Mouse (Mus musculus): ENCODE data around the gene Cenpf. TPM values are rescaled to one million over a fixed set of nuclear protein-coding genes. Genes with fewer than 3 reads are reported as not detected.
A peak's percentile ranks its signal among the peaks of the same experiment; 100 is the strongest.

The Cenpf gene
- total RNA-seq, 1 experiment from 2014 or later: 66.3 TPM

DNA sequence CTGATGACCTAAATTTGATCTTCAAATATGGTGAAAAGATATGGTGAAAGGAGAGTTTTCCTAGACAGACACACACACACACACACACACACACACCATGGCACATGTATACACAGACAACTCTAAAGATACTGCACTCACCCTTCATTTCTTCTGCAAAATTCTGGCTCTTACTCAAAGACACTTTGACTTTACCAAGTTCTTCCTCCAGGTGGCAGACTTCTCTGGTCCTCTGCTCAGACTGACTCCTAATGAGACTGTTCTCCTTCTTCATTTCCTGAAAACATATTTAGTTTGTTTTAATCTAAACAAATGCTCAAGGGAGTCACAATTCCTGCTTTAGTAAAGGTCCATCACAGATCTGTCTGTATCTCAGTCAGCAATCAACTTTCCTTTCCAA is 26.0 kb downstream of the Cenpf start:
- ATAC-seq (replicated peaks in 1 of 2; ENCODE audit: insufficient read depth in 1 of 2, low FRiP score in 2 of 2, low TSS enrichment in 1 of 2, low read depth in 1 of 2, poor library complexity in 2 of 2, severe bottlenecking in 2 of 2): peak; percentile 49 to 69; a peak in 2 of 4 replicates

DNA sequence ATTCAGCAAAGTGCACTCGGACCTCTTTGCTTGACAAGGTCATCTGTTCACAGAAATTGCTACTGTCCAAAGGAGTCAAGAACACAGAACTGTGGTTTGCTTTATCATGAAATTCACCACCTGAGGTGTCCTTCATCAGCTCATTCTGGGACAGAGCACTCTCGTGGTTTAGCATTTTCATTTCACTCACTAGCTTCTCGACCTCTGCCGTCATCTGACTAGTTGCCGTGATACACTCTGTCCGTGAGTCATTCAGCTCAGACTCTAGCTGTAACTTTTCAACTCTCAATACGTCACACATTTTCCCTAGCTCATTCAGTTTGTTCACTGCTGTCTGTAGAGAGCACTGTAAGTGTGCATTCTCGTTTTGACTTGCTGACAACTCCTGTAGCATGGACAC is 30.5 kb downstream of the Cenpf start:
- ATAC-seq (replicated peaks in 1 of 2; ENCODE audit: insufficient read depth in 1 of 2, low FRiP score in 2 of 2, low TSS enrichment in 1 of 2, low read depth in 1 of 2, poor library complexity in 2 of 2, severe bottlenecking in 2 of 2): no peak

DNA sequence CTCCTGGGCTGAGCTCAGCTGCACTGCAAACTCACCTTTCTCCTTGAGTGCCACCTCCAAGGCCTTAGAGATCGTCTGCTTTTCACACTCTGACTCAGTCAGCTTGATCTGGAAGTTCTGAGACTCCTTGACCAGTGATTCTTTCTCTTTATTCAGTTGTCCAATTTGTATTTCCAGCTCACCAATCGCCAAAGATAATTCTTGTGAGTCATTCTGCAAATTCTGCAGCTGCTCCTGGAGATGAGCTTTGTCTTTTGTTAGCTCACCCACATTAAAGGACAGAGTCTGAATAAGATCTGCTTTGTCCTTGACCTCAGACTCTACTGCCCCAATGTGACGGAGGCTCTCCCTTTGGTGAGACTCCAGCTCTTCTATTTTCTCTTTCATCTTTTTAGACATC is 34.1 kb downstream of the Cenpf start:
- no peak for ATAC-seq (replicated peaks in 1 of 2; ENCODE audit: insufficient read depth in 1 of 2, low FRiP score in 2 of 2, low TSS enrichment in 1 of 2, low read depth in 1 of 2, poor library complexity in 2 of 2, severe bottlenecking in 2 of 2)

DNA sequence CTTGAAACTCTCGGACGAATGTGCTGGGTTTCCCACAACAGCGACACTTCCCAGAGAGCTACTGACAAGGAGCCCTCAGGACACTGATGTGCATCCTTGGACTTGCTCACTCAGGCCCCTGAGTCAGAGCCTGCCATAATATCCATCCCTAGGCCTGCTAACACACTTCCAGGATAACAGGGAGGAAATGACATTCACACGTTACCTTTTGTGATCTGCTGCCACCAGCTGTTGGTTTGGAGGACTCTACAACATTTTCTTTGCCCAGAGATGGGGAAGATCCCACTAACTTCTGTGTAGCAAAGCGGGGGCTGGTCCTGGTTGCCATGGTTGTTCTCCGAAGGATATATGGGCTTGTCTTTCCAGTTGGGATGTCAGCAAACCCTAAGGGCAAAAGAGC is 41.3 kb downstream of the Cenpf start:
- ATAC-seq (replicated peaks in 1 of 2; ENCODE audit: insufficient read depth in 1 of 2, low FRiP score in 2 of 2, low TSS enrichment in 1 of 2, low read depth in 1 of 2, poor library complexity in 2 of 2, severe bottlenecking in 2 of 2): no peak

DNA sequence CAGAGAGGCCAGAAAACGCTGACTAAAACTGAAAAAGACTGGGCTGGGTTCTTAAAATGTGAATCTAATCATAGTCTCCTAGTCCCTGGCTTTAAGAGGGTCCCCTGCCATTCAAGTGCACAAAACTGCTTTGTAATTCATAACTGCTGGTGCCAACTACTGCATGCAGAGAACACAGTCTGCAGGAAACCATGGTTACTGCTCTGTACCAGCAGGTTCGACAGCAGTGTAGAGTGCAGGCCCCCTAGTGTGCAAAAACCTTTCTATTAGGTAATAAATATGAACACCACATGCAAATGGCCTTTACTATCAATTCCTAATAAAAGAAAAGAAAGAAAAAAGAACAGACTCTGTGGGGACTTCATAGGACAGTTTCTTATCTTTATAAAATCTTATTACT is 42.5 kb downstream of the Cenpf start:
- ATAC-seq (replicated peaks in 1 of 2; ENCODE audit: insufficient read depth in 1 of 2, low FRiP score in 2 of 2, low TSS enrichment in 1 of 2, low read depth in 1 of 2, poor library complexity in 2 of 2, severe bottlenecking in 2 of 2): no peak

DNA sequence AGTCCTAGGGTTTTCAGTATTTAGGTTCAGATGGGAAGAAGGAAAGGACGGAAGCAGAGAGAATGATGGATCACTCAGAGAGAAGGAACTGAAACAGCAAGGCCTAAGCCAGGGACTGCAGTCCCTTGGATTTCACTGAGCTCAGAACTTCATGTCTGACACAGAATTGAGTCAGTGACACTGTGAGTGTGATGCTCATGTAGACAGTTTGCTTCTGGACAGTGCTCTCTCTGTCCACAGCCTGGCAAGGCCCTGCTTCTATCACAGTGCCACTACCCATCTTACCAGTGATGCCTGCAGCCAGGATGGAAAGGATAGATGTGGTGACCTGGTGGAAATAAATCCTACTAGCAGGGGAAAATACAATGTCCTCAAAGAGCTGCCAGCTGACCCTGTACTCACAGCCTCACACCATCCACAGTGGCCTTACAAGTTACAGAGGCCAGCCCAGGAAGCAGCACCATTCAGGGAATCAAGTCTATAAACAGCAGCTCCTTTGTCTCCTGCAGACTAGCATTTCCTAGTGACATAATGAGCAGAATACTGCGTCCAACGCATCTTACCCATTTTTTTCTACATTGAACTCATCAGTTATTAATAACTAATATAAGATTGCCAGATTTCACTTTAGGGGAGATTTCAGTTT is 43.1 kb downstream of the Cenpf start:
- no peak for ATAC-seq (replicated peaks in 1 of 2; ENCODE audit: insufficient read depth in 1 of 2, low FRiP score in 2 of 2, low TSS enrichment in 1 of 2, low read depth in 1 of 2, poor library complexity in 2 of 2, severe bottlenecking in 2 of 2)

DNA sequence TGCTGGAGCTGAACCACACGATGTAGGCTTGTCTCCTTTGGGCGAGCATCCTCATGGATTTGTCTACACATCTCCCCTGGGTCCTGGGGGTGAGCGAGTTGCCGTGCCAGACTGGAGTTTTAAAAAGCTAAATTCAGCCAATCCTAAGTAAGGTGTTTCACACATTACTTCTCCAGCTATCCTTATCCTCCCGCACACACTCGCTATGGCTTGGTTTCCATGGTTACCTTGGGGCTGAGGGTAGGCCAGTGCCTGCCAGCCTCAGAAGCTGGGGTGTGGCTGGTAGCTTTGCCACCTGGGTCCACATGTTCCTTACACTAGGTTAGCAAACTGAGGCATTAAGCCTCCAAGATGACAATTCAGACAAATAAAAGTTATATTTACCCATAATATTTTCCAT is 48.3 kb downstream of the Cenpf start:
- no peak for ATAC-seq (replicated peaks in 1 of 2; ENCODE audit: insufficient read depth in 1 of 2, low FRiP score in 2 of 2, low TSS enrichment in 1 of 2, low read depth in 1 of 2, poor library complexity in 2 of 2, severe bottlenecking in 2 of 2)

DNA sequence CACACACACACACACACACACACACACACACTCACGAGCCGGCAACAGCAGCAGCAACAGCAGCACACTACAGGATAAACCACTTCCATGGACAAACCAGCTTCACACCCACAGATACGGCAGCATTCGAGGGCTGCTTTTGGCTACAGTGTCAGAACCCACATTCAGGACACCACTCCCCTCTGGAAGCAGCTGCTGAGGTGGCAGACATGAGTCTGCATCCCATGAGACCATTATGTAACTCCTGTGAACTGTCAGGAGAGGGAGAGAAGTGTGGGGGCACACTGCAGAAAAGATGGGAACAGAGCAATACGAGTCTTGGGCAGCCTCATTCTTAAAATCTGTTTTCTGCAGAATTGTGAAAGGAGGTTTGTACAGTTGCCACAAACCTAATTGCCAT is 54.1 kb downstream of the Cenpf start:
- no peak for ATAC-seq (replicated peaks in 1 of 2; ENCODE audit: insufficient read depth in 1 of 2, low FRiP score in 2 of 2, low TSS enrichment in 1 of 2, low read depth in 1 of 2, poor library complexity in 2 of 2, severe bottlenecking in 2 of 2)

DNA sequence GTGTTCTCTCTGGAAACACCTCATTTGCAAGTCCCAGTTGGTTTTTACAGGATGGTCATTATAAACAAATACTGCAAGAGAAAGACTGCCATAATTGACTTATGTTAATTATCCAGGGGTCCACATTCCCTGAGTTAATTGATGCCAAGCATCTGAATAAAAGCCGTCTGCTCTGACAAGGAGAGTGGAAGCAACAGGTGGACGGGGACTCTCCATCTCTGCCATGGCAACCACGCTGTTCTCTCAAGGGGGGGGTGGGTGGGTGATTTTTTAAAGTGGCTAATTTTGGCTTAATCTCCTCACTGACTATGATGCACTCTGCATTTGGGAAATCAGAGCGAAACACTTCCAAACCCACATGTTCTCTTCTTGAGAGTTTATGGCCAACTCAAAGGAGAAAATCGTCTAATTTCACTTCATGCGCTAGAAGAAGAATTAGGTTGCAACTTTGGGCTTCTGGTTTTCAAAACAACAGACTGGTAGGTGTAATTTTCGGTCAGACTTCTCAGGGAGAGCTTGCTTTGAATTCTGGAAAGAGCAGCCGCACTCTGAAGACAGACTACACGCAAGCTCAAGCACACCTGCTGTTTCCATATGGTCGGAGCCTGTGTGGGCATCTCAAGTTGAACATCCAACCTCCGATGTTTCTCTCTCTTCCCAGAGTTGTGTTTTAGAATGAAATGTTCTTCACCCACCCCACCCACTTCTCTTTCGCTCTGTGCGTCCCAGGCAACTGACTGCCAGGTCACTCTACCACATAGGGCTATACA is 55.8 kb downstream of the Cenpf start:
- ATAC-seq (replicated peaks in 1 of 2; ENCODE audit: insufficient read depth in 1 of 2, low FRiP score in 2 of 2, low TSS enrichment in 1 of 2, low read depth in 1 of 2, poor library complexity in 2 of 2, severe bottlenecking in 2 of 2): no peak

DNA sequence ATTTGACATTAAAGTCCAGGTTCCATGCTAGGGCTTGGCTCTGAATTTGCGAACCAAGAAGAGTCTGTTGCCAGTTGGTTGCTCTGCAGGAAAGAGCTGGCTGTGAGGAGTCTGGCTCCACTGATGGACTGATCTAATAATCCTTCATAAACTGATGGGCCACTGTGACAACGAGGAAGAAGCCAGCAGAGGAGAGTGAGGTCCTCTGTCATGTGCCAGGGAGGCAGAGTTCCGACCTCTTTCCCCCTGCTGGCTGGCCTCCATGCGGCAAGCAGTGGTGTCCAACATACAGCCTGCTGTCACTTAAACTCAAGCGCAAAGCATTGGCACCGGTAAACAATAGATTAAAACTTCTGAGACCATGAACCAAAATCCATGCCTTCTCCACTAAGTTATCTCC is 57.9 kb downstream of the Cenpf start:
- no peak for ATAC-seq (replicated peaks in 1 of 2; ENCODE audit: insufficient read depth in 1 of 2, low FRiP score in 2 of 2, low TSS enrichment in 1 of 2, low read depth in 1 of 2, poor library complexity in 2 of 2, severe bottlenecking in 2 of 2)

DNA sequence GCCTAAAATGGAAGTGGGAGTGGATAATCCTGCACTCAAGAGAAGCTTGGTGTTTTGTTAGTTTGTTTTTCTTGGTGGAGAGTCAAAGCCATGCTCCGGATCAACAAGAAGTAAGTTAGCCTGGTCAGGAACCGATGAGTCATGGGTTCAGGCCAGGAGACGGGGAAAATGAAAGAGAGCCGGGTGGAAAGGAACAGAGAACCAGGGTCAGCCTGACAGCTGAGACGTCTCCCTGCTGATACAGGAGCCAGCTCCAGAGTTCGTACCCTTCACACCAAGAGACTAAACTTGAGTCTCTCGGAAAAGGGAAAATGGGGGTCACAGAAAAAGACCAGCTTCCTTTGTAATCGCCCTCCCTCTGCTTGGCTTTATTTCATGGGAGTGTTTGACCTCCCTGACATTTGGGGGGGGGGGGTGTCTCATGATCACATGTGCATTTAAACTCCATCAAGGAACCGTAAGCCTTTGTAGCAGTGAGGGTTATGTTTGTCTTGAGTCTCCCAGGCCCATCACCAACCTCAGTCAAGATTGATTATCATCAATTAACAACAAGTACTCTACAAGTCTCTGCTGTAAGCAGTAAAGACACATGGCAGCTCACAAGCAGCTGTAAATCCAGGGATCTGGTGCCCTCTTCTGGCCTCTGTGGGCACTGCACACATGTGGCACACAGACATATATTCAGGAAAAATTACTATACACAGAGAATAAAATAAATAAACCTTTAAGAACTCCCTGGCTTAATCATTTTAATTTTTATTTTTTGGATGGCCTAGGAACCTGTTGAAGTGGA is 59.7 kb downstream of the Cenpf start:
- ATAC-seq (replicated peaks in 1 of 2; ENCODE audit: insufficient read depth in 1 of 2, low FRiP score in 2 of 2, low TSS enrichment in 1 of 2, low read depth in 1 of 2, poor library complexity in 2 of 2, severe bottlenecking in 2 of 2): no peak; a peak in 1 of 4 replicates

DNA sequence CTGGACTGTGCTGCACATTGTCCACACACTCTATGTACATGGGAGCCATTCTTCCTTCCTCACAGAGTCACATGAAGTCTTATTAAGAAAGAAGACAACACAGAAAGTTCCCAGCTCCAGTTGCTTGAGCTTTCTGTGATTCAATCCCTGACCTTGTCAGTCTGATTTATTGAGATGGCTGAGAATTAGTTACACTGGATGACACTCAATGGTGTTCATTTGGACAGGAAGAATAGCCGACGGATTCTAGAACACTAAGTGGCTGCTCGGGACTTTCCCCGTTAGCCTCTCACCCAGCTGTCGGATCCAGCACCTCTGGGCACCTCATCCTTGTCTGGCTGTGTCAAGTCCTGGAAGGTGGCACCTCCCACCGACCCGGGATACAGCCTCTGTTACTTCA is 63.1 kb downstream of the Cenpf start:
- no peak for ATAC-seq (replicated peaks in 1 of 2; ENCODE audit: insufficient read depth in 1 of 2, low FRiP score in 2 of 2, low TSS enrichment in 1 of 2, low read depth in 1 of 2, poor library complexity in 2 of 2, severe bottlenecking in 2 of 2)

DNA sequence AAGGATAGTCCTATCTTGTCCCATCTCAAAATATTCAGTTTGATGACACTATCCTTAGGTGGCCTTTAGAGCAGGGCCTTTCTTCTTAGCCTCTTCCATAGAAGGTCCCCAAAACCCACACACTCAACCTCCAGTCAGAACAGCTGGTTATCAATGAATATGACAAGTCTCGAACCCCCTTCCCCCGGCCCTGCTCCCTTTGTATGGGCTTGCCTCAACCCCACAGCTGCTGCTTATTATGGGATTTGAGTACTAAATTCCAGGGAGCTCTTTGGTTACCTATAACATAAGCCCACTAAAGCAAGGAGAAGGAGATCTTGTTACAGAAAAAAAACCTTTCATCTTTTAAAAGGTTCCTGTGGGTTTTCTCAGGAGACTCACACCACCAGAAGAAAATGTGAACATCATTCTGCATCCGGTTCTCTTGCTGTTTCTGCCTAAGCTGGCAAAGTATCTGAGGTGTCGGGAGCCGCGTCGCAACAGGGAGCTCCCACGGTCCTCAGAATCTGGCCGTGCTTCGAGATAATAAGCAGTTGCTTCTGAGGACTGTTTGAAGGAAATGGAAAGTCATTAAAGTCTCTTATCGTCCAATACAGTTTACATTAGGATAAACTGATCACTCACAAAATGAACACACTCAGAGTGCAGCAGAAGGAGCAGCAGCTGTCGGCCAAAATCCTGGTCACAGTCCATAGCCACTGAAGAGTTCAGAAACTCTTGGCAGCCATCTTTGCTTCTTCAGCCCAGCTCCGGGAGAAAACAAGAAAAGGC is 68.7 kb downstream of the Cenpf start:
- ATAC-seq (replicated peaks in 1 of 2; ENCODE audit: insufficient read depth in 1 of 2, low FRiP score in 2 of 2, low TSS enrichment in 1 of 2, low read depth in 1 of 2, poor library complexity in 2 of 2, severe bottlenecking in 2 of 2): no peak

DNA sequence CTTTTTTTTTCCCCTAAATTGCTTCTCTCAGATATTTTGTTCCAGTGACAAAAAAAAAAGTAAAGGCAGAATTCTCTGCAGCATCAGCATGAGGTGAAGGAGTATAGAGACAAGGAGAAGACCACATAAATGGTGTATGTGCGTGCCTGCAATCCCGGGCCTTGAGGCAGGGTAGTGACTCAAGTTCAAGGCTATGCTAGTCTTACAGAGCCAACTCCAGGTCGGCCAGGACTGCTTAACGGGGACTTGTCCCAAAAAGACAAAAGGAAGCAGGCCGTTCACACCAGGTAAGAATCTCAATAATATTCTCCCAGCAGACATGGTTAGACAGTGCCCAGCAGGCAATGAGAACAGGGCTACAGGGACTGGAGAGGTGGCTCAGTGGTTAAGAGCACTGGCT is 70.5 kb downstream of the Cenpf start:
- no peak for ATAC-seq (replicated peaks in 1 of 2; ENCODE audit: insufficient read depth in 1 of 2, low FRiP score in 2 of 2, low TSS enrichment in 1 of 2, low read depth in 1 of 2, poor library complexity in 2 of 2, severe bottlenecking in 2 of 2)

DNA sequence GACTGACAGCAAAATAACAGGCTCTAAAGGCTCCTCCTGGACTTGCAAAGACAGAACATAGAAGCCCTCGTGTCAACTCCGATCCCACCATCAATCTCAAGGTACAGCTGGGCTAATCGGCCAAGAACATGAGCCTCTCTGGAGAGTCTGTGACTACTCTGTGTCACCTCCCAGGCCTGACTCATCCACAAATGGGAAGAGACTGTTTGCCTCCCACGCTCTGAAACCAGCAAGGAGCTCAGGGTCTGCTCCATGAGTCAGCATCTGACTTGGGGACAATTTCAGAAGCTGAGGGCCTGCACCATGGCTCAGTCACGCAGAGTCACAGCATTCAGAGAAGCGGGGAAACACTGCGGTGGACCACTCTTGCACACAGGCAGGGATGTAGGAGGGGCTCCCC is 72.6 kb downstream of the Cenpf start:
- ATAC-seq (replicated peaks in 1 of 2; ENCODE audit: insufficient read depth in 1 of 2, low FRiP score in 2 of 2, low TSS enrichment in 1 of 2, low read depth in 1 of 2, poor library complexity in 2 of 2, severe bottlenecking in 2 of 2): no peak

DNA sequence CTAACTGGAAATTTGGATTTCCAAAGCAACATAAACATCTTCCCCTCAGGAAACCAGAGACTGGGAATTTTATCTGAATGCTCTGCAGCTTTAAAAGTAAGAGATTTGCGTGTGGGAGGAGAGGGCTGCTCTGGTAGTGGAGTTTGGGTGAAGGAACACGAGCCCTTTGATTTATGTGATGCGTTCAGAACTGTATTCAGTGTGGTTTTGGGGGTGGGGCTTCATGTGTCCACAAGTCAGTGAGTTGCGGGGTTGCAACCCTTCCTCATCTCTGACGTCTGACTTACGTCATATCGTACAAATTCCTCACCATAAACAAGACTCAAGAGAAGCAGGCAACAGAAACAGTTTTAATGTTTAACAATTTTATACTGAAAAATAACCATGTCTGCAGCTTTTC is 74.8 kb downstream of the Cenpf start:
- no peak for ATAC-seq (replicated peaks in 1 of 2; ENCODE audit: insufficient read depth in 1 of 2, low FRiP score in 2 of 2, low TSS enrichment in 1 of 2, low read depth in 1 of 2, poor library complexity in 2 of 2, severe bottlenecking in 2 of 2)

DNA sequence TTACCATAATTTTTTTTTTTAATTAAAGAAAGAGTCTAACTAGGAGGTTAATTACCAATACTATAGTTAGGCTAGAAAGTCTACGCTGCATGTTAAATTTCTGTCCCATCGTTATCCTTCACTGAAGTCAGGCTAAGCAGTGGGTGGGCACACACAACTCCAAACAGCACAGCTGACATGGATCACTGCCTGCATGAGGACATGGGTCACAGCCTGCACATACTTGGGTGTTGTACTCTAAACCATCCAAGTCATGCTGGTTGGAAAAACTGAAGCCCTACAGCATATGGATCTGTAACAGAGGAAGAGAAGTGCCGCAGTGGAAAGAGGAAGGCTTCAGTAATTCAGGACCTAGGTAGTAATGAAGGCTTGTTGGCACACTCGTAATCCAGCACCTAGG is 76.1 kb downstream of the Cenpf start:
- ATAC-seq (replicated peaks in 1 of 2; ENCODE audit: insufficient read depth in 1 of 2, low FRiP score in 2 of 2, low TSS enrichment in 1 of 2, low read depth in 1 of 2, poor library complexity in 2 of 2, severe bottlenecking in 2 of 2): no peak

DNA sequence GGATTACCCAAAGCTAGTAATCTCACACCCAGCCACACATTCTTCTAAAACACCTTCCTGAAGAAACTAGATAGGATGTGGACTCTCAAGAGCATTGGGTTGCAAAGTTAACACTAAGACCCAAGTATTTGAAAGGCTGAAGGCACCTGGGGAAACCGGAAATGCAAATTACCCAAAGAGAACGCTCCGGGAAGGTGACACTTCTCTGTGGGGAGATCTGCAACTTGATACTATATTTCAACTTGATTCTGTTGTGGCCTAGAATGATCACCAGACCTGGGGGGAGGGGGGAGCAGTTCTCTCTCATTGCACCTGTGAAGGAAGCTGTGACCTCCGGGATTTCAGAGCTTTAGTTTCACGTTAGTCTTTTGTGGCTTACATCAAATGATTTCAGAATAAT is 79.2 kb downstream of the Cenpf start:
- no peak for ATAC-seq (replicated peaks in 1 of 2; ENCODE audit: insufficient read depth in 1 of 2, low FRiP score in 2 of 2, low TSS enrichment in 1 of 2, low read depth in 1 of 2, poor library complexity in 2 of 2, severe bottlenecking in 2 of 2)

All from hematopoietic stem cell, adult 5-6 weeks (primary cell).